ENCODE assay signal across 23 mouse cellular contexts in the genomic region with DNA sequence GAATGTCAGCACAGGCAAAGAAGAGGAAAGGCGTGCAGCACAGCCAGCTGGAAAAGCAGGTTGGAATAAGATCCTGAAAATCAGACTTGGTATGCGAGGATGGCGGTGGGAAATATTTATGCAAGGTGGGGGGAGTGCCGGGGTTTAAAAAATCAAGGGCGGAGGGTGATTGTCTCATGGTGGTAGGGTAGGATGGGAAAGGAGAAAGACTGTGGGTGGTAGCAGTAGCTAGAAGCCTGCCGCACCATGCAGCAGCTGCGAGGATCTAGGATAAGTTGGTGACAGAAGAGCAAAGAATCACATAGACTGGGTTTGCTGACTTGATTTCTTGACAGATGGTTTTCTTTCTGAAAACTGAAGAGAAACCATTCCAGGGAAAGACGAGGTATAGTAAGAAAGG. TPM values are rescaled to one million over a fixed set of nuclear protein-coding genes. Genes with fewer than 3 reads are reported as not detected.
DNase-seq lines count a peak whose midpoint lies in the region; TF ChIP-seq lines count a peak whose summit lies in the region.
"Had no signal": no experiment of that assay in that cellular context is flagged by ENCODE, and none has a peak within 500 bp of the region (broad histone marks: within the 10 kb centered on the region; RNA-seq: fewer than 3 reads in every experiment).

No protein-coding gene starts in this region.

- no peaks in the 10 kb centered on the region; the same call in 1 of the 2 replicates for H3K4me1 ChIP-seq in cortical plate, adult 2 months (ENCODE audit: control insufficient read depth, insufficient read depth, low read length)
- H3K4me1 ChIP-seq: embryonic facial prominence, embryonic 12.5 days had no signal

- no peak for TF ChIP-seq CTCF in cortical plate, adult 2 months (IDR thresholded peaks at IDR 0.05; ENCODE audit: extremely low read depth, insufficient read depth, low read length)

- H3K4me3 ChIP-seq in cortical plate, adult 2 months (ENCODE audit: insufficient read depth, low read length): no peak overlapping the region
- H3K4me3 ChIP-seq: embryonic facial prominence, embryonic 10.5 days; embryonic facial prominence, embryonic 12.5 days; forebrain, embryonic 13.5 days; forebrain, embryonic 15.5 days had no signal

- intact Hi-C loops in left cerebral cortex, postnatal 14 days (cut with DNase I): no loop called here

- DNase-seq in frontal cortex, adult 2 months (ENCODE audit: extremely low spot score in 1 of 2, low spot score in 1 of 2): peak; percentile 8 to 25
- no peak for DNase-seq in frontal cortex, postnatal 25 days (ENCODE audit: low spot score in 2 of 2)
- peak; percentile 13 to 21 for DNase-seq in left cerebral cortex, adult 18-20 months (ENCODE audit: low spot score in 2 of 2)
- DNase-seq in left cerebral cortex, postnatal 14 days (ENCODE audit: low spot score in 2 of 2): no peak
- peak; percentile 19 for DNase-seq in right cerebral cortex, adult 18-20 months
- no peak for DNase-seq in right cerebral cortex, postnatal 14 days
- DNase-seq in adrenal gland, adult (ENCODE audit: inconsistent age in 2 of 2, low spot score in 1 of 2): no peak
- DNase-seq: adrenal gland, adult 8-10 months; adrenal gland, postnatal 14 days; adrenal gland, postnatal 36 days; cerebellum, adult 11 months; cerebellum, adult 18-20 months; cerebellum, adult 8-10 months; cerebellum, adult 9-11 months; cerebellum, postnatal 14 days; cerebellum, postnatal 36 days; forebrain, postnatal 0 days had no signal

- 0 out of 2 replicates have a peak overlapping the region, but pooled peaks have one; percentile 17 for H3K27ac ChIP-seq in cortical plate, adult 2 months (ENCODE audit: insufficient read depth, low read length)
- H3K27ac ChIP-seq: embryonic facial prominence, embryonic 10.5 days; embryonic facial prominence, embryonic 12.5 days; forebrain, embryonic 13.5 days; forebrain, embryonic 15.5 days had no signal

- no peak for TF ChIP-seq POLR2A in cortical plate, adult 2 months (IDR thresholded peaks at IDR 0.05; ENCODE audit: extremely low read depth, insufficient read depth, low read length)

RNA-seq across cellular contexts. Expression of gene Slc25a43, which starts 3.3 kb away (rescaled TPM):
- 0.74 and 0.96 TPM in 2 replicates for polyA plus RNA-seq in frontal cortex, adult 2 months (2012; rRNA removed)
- under 1 TPM; 0.42 to 0.70 TPM for total RNA-seq in left cerebral cortex, adult 18-20 months (2021)
- total RNA-seq in left cerebral cortex, postnatal 14 days (2021): under 1 TPM in 1 of 2 experiments, not detected in 1; 0.30 TPM
- 0.44 and 0.81 TPM in 2 replicates for polyA plus RNA-seq in cortical plate, adult 2 months (2012; rRNA removed)
- total RNA-seq: common myeloid progenitor, adult 5-6 weeks had no signal

RNA-seq across cellular contexts. Expression of gene Slc25a5, which starts 48.7 kb away (rescaled TPM):
- 474 and 486 TPM in 2 replicates for polyA plus RNA-seq in frontal cortex, adult 2 months (2012; rRNA removed)
- 100 to 1,000 TPM; 315 to 349 TPM for total RNA-seq in left cerebral cortex, adult 18-20 months (2021)
- total RNA-seq in left cerebral cortex, postnatal 14 days (2021): 100 to 1,000 TPM; 363 to 370 TPM
- 418 and 428 TPM in 2 replicates for polyA plus RNA-seq in cortical plate, adult 2 months (2012; rRNA removed)

Comparison
In these comparisons a context has a peak if more than half of its experiments do, and no peak if none do; other contexts are left out.
1. DNase-seq: peak in frontal cortex, adult 2 months (2 of 2), left cerebral cortex, adult 18-20 months (2 of 2) and right cerebral cortex, adult 18-20 months (single experiment); none in frontal cortex, postnatal 25 days (0 of 2), left cerebral cortex, postnatal 14 days (0 of 2), right cerebral cortex, postnatal 14 days (single experiment) and adrenal gland, adult (0 of 2).